Mouse (Mus musculus) bone marrow, adult 2 months (tissue): Measurements from ENCODE around the gene S100a8.

ENCODE experiments used
- CTCF ChIP-seq: fragments of 200-500 bp; IDR thresholded peaks from 2 replicates; pipeline ENCODE4 v1.5.1; 2011; ENCODE audit warnings: low read length, control low read depth; ENCODE audit not compliant: control insufficient read depth, insufficient read depth
- POLR2A ChIP-seq: fragments of 200-500 bp; IDR thresholded peaks from 2 replicates; pipeline ENCODE4 v1.6.1; 2011; ENCODE audit warnings: low read depth, mild to moderate bottlenecking, control low read depth, low read length, borderline replicate concordance; ENCODE audit not compliant: control insufficient read depth

DNA sequence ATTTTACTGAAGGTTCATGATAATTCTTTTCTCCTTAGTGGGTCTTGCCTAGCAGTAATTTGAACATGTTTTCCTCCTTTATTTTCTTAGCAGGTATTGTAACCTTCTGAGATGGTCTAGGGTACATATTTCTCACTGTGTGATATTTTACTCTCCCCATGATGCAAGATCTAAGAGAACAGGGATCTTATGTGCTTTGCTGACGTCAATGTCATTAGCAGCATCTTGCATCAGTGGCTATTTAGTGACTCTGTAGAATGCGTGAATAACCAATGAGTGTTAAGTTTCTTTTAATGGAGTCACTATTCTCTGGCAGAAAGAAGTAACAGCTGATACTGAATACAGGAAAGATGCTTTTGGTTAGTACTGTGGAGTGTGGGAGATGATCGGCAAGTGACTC lies 15.2 kb downstream of the S100a8 start:
- TF ChIP-seq CTCF (no peak), POLR2A (no peak)
